Mouse (Mus musculus) lung, adult 2 months (tissue): ENCODE results near the gene Tmem259.

Source experiments
- CTCF ChIP-seq: fragments of 200-500 bp; IDR thresholded peaks from 2 replicates; pipeline ENCODE4 v1.5.1; 2011; ENCODE audit warnings: mild to moderate bottlenecking, low read length, control low read depth; ENCODE audit not compliant: insufficient read depth
- POLR2A ChIP-seq: fragments of 200-500 bp; IDR thresholded peaks from 2 replicates; pipeline ENCODE4 v1.6.1; 2011; ENCODE audit warnings: low read depth, mild to moderate bottlenecking, control low read depth, low read length, borderline replicate concordance; ENCODE audit errors: extremely low read depth

DNA sequence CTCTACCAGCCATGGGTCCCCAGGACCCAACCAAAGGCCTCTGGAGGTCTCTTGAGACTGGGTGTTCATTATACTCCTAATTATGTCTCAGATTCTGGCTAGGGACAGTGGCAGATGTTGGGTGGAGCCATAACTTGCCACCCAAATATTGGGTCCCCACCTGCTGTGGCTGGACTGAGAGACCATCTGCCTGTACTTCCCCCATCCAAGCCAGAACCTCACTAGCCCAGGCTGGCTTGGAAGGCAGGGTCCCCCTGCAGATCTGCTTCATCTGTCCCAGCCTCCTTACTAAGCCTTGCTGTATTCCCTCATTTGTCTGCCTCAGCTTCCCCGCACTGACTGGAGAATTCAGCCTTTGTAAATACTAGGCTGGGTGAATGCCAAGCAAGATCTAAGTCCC lies 15.9 kb downstream of the Tmem259 start:
- TF ChIP-seq POLR2A (no peak), CTCF (no peak)
